Mouse (Mus musculus): ENCODE data around the gene E330034G19Rik.
"Not testable (repeated sequence)": the region's sequence is repeated elsewhere in the genome, so short reads cannot be mapped to it uniquely, and the experiment has no call there.

Gene E330034G19Rik

GRCm38 (mm10) chr14:24302126-24302525, 9.1 kb downstream of the E330034G19Rik start:
- in situ Hi-C loops (cut with MboI; ENCODE audit: low pct_unique_long_range_greater_than_20kb in 1 of 2, low sequenced_read_pairs in 2 of 2, unreplicated experiment in 1 of 2), result loop anchor here in 1 of 2 experiments (10.0 kb wide), 1 partner anchor 183 kb away; the partner anchor contains the start of genes Polr3a and Rps24

GRCm38 (mm10) chr14:24306667-24307066, 13.7 kb downstream of the E330034G19Rik start:
- in situ Hi-C loops (cut with MboI; ENCODE audit: low pct_unique_long_range_greater_than_20kb in 1 of 2, low sequenced_read_pairs in 2 of 2, unreplicated experiment in 1 of 2), result loop anchor here in 1 of 2 experiments (10.0 kb wide), 1 partner anchor 178 kb away; the partner anchor contains the start of genes Polr3a and Rps24

- in situ Hi-C loops (cut with MboI; ENCODE audit: low pct_unique_long_range_greater_than_20kb in 1 of 2, low sequenced_read_pairs in 2 of 2, unreplicated experiment in 1 of 2), result loop anchor here in 1 of 2 experiments (10.0 kb wide), 1 partner anchor 178 kb away; the partner anchor contains the start of genes Polr3a and Rps24
Observed at GRCm38 (mm10) chr14:24307146-24307545, 14.1 kb downstream of the E330034G19Rik start.

GRCm38 (mm10) chr14:24311110-24311509, 18.1 kb downstream of the E330034G19Rik start:
- in situ Hi-C loops (cut with MboI; ENCODE audit: low pct_unique_long_range_greater_than_20kb in 1 of 2, low sequenced_read_pairs in 2 of 2, unreplicated experiment in 1 of 2), result no loop called here

- in situ Hi-C loops (cut with MboI; ENCODE audit: low pct_unique_long_range_greater_than_20kb in 1 of 2, low sequenced_read_pairs in 2 of 2, unreplicated experiment in 1 of 2), result not testable (repeated sequence)
Observed at GRCm38 (mm10) chr14:24347007-24347406, 54.0 kb downstream of the E330034G19Rik start.

- in situ Hi-C loops (cut with MboI; ENCODE audit: low pct_unique_long_range_greater_than_20kb in 1 of 2, low sequenced_read_pairs in 2 of 2, unreplicated experiment in 1 of 2), result no loop called here
Observed at GRCm38 (mm10) chr14:24358295-24358951, 65.4 kb downstream of the E330034G19Rik start.

All from mouse embryonic stem cell (cell line).